Mouse (Mus musculus): ENCODE data around the gene Tns1.

GRCm38 (mm10) chr1:74005020-74005419, 119.2 kb downstream of the Tns1 start:
- TF ChIP-seq CTCF (IDR thresholded peaks at IDR 0.05; ENCODE audit: low read depth, low read length) (no peak), POLR2A (IDR thresholded peaks at IDR 0.05; ENCODE audit: extremely low read depth, insufficient read depth, low read length) (no peak)

Measured in liver, adult 2 months (tissue).